Mouse (Mus musculus): ENCODE results near the gene Zfp322a. TPM values are rescaled to one million over a fixed set of nuclear protein-coding genes. Genes with fewer than 3 reads are reported as not detected.

The Zfp322a gene
- polyA plus RNA-seq, 1 experiment, result 4.3 TPM

- no peak for TF ChIP-seq CEBPB (IDR thresholded peaks at IDR 0.05; ENCODE audit: insufficient read depth, poor library complexity, severe bottlenecking)
- no peak for TF ChIP-seq POLR2AphosphoS2 (IDR thresholded peaks at IDR 0.05; ENCODE audit: insufficient read length, low read depth)
- TF ChIP-seq TCF3 (IDR thresholded peaks at IDR 0.05; ENCODE audit: insufficient read length, low read depth), result no peak
- no peak for TF ChIP-seq SRF (IDR thresholded peaks at IDR 0.05; ENCODE audit: control insufficient read depth, insufficient read length, low read depth)
- no peak for TF ChIP-seq POLR2A (IDR thresholded peaks at IDR 0.05; ENCODE audit: insufficient read length, low read depth)
- no peak for TF ChIP-seq USF1 (IDR thresholded peaks at IDR 0.05; ENCODE audit: low read depth)
- TF ChIP-seq MYOG (IDR thresholded peaks at IDR 0.05; ENCODE audit: control insufficient read depth in 1 of 3, insufficient read depth in 1 of 3, insufficient read length in 2 of 3, low read depth in 2 of 3), result no peak
- TF ChIP-seq TCF12 (IDR thresholded peaks at IDR 0.05; ENCODE audit: insufficient read depth, poor library complexity, severe bottlenecking), result no peak
- H3K36me3 ChIP-seq (ENCODE audit: control insufficient read depth, insufficient read depth), result no peaks in the 10 kb centered on the region
- peak overlapping the region; percentile 75 for H3K4me2 ChIP-seq (ENCODE audit: low read depth)
- H3ac ChIP-seq (ENCODE audit: control insufficient read depth, insufficient read length), result no peak overlapping the region
- H3K27me3 ChIP-seq (ENCODE audit: control insufficient read depth, insufficient read depth, insufficient read length), result no peaks in the 10 kb centered on the region
- H3K79me2 ChIP-seq (ENCODE audit: control insufficient read depth, insufficient read depth), result no peaks in the 10 kb centered on the region
- no peak overlapping the region for H3K4me3 ChIP-seq
Measured at GRCm38 (mm10) chr13:23307069-23307814, 61.8 kb downstream of the Zfp322a start.

- H3K36me3 ChIP-seq (ENCODE audit: control insufficient read depth, insufficient read depth), result no peaks in the 10 kb centered on the region
- H3K4me2 ChIP-seq (ENCODE audit: low read depth), result peak overlapping the region; percentile 75
- H3K27me3 ChIP-seq (ENCODE audit: control insufficient read depth, insufficient read depth, insufficient read length), result no peaks in the 10 kb centered on the region
- H3ac ChIP-seq (ENCODE audit: control insufficient read depth, insufficient read length), result no peak overlapping the region
- H3K79me2 ChIP-seq (ENCODE audit: control insufficient read depth, insufficient read depth), result no peaks in the 10 kb centered on the region
- H3K4me3 ChIP-seq, result no peak overlapping the region
- no peak for TF ChIP-seq SRF (IDR thresholded peaks at IDR 0.05; ENCODE audit: control insufficient read depth, insufficient read length, low read depth)
- TF ChIP-seq MAX (IDR thresholded peaks at IDR 0.05; ENCODE audit: low read depth), result no peak
- TF ChIP-seq E2F4 (IDR thresholded peaks at IDR 0.05; ENCODE audit: insufficient read depth), result no peak
- no peak for TF ChIP-seq MYOG (IDR thresholded peaks at IDR 0.05; ENCODE audit: control insufficient read depth in 1 of 3, insufficient read depth in 1 of 3, insufficient read length in 2 of 3, low read depth in 2 of 3)
- no peak for TF ChIP-seq MYOD1 (IDR thresholded peaks at IDR 0.05; ENCODE audit: control insufficient read depth in 1 of 3, insufficient read length in 2 of 3, low read depth in 2 of 3)
- TF ChIP-seq USF1 (IDR thresholded peaks at IDR 0.05; ENCODE audit: low read depth), result no peak
- no peak for TF ChIP-seq REST (IDR thresholded peaks at IDR 0.05; ENCODE audit: insufficient read depth, insufficient read length)
- TF ChIP-seq POLR2A (IDR thresholded peaks at IDR 0.05; ENCODE audit: insufficient read length, low read depth), result no peak
- TF ChIP-seq CEBPB (IDR thresholded peaks at IDR 0.05; ENCODE audit: insufficient read depth, poor library complexity, severe bottlenecking), result no peak
- no peak for TF ChIP-seq TCF3 (IDR thresholded peaks at IDR 0.05; ENCODE audit: insufficient read length, low read depth)
- no peak for TF ChIP-seq POLR2AphosphoS2 (IDR thresholded peaks at IDR 0.05; ENCODE audit: insufficient read length, low read depth)
- no peak for TF ChIP-seq TCF12 (IDR thresholded peaks at IDR 0.05; ENCODE audit: insufficient read depth, poor library complexity, severe bottlenecking)
Measured at GRCm38 (mm10) chr13:23306707-23307068, 62.3 kb downstream of the Zfp322a start.

Other genes starting within 250 kb of the Zfp322a start
- gene Vmn1r218, start 236.1 kb downstream of the Zfp322a start, polyA plus RNA-seq (2012; fragmentation: generic; extraction: Trizol), result not detected
- not detected for gene Vmn1r219, start 209.9 kb downstream of the Zfp322a start, polyA plus RNA-seq (2012; fragmentation: generic; extraction: Trizol)
- not detected for gene Vmn1r220, start 181.2 kb downstream of the Zfp322a start, polyA plus RNA-seq (2012; fragmentation: generic; extraction: Trizol)
- gene Vmn1r221, start 155.1 kb downstream of the Zfp322a start, polyA plus RNA-seq (2012; fragmentation: generic; extraction: Trizol), result not detected
- gene Vmn1r222, start 133.3 kb downstream of the Zfp322a start, polyA plus RNA-seq (2012; fragmentation: generic; extraction: Trizol), result not detected
- gene Vmn1r223, start 122.1 kb downstream of the Zfp322a start, polyA plus RNA-seq (2012; fragmentation: generic; extraction: Trizol), result not detected
- 7.4 TPM for gene Abt1, start 54.7 kb upstream of the Zfp322a start, polyA plus RNA-seq (2012; fragmentation: generic; extraction: Trizol)
- 0.02 TPM for gene Btn1a1, start 96.7 kb upstream of the Zfp322a start, polyA plus RNA-seq (2012; fragmentation: generic; extraction: Trizol)
- gene Btn2a2, start 119.6 kb upstream of the Zfp322a start, polyA plus RNA-seq (2012; fragmentation: generic; extraction: Trizol), result 0.20 TPM
- gene Hist1h4h, start 161.8 kb upstream of the Zfp322a start, polyA plus RNA-seq (2012; fragmentation: generic; extraction: Trizol), result 21.5 TPM
- 24.4 TPM for gene Hist1h2af, start 164.7 kb upstream of the Zfp322a start, polyA plus RNA-seq (2012; fragmentation: generic; extraction: Trizol)
- 3.3 TPM for gene Hist1h3g, start 166.2 kb upstream of the Zfp322a start, polyA plus RNA-seq (2012; fragmentation: generic; extraction: Trizol)
- 1.1 TPM for gene Hist1h2bh, start 174.2 kb upstream of the Zfp322a start, polyA plus RNA-seq (2012; fragmentation: generic; extraction: Trizol)
- 0.91 TPM for gene Hist1h3f, start 174.8 kb upstream of the Zfp322a start, polyA plus RNA-seq (2012; fragmentation: generic; extraction: Trizol)
- gene Hist1h4f, start 182.4 kb upstream of the Zfp322a start, polyA plus RNA-seq (2012; fragmentation: generic; extraction: Trizol), result 4.1 TPM
- 0.65 TPM for gene Hist1h1d, start 184.1 kb upstream of the Zfp322a start, polyA plus RNA-seq (2012; fragmentation: generic; extraction: Trizol)
- gene Hist1h3e, start 193.2 kb upstream of the Zfp322a start, polyA plus RNA-seq (2012; fragmentation: generic; extraction: Trizol), result 1.7 TPM
- 4.5 TPM for gene Hist1h2ae, start 202.0 kb upstream of the Zfp322a start, polyA plus RNA-seq (2012; fragmentation: generic; extraction: Trizol)
- 7.8 TPM for gene Hist1h2bg, start 202.2 kb upstream of the Zfp322a start, polyA plus RNA-seq (2012; fragmentation: generic; extraction: Trizol)
- gene Hist1h2bf, start 205.0 kb upstream of the Zfp322a start, polyA plus RNA-seq (2012; fragmentation: generic; extraction: Trizol), result 2.1 TPM
- 1.6 TPM for gene Hist1h2ad, start 205.2 kb upstream of the Zfp322a start, polyA plus RNA-seq (2012; fragmentation: generic; extraction: Trizol)
- 2.5 TPM for gene Hist1h3d, start 206.6 kb upstream of the Zfp322a start, polyA plus RNA-seq (2012; fragmentation: generic; extraction: Trizol)
- 1.8 TPM for gene Hist1h4d, start 212.4 kb upstream of the Zfp322a start, polyA plus RNA-seq (2012; fragmentation: generic; extraction: Trizol)